Mouse (Mus musculus) embryonic stem cell, embryonic (primary cell): ENCODE data around the gene Cops7a.

Source experiments
- CTCF ChIA-PET, 4 experiments: fragments of 300-600 bp in 2 of 4; fragments of 350-600 bp in 2 of 4; sonication (Branson Sonifier 250); formaldehyde crosslinking; loops; one replicate each; lab custom pipeline; 2022; ENCODE audit warnings: inconsistent platforms in 2 of 4; lab: Charles Lee
- POLR2A ChIA-PET, 4 experiments: fragments of 300-600 bp in 2 of 4; fragments of 350-600 bp in 2 of 4; sonication (Branson Sonifier 250); formaldehyde crosslinking; loops; one replicate each; lab custom pipeline; 2022; ENCODE audit warnings: antibody characterized with exemption in 4 of 4, inconsistent platforms in 1 of 4; lab: Charles Lee

Cops7a gene

DNA sequence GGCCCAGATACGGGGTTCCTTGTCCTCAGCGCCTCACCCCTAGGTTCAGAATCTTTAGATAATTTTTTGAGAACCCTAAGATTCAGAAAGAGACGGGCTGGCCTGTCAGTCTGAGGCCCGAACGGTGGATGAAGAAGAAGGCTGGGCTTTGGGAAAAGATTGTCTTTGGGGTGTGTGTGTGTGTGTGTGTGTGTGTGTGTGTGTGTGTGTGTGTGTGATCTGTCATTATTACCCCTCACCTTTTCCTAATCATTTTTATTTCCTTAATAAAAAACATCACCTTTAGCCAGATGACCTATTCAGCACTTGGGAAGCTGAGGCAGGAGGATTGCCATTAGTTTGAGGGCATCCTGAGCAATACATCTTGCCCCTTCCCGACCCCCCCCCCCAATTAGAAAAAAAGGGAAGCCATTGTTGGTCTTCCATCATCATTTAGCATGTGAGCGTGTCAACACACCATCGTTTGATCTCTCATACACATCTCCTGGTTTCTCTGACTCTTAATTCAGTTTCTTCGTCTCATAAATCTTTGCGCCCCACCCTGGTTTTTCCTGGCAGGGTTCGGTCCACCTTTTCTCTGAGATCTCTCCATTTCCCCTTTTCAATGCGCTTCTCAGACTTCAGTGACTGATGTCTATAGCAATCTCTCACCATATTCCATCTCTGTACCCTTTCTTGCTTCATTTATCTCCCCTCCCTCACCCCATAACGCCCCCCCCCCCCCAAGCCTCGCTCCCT lies 46.3 kb downstream of the Cops7a start:
- ChIA-PET POLR2A (interaction anchor here in 3 of 4 experiments (0.5 to 21.9 kb wide), 27 partner anchors 9 to 411 kb away, joined by 3 to 455 read pairs (median 9); partner anchors contain the start of genes Mlf2 (in 3 of the 3), Cdca3 (in 2 of the 3), Usp5 (in 2 of the 3) and Cops7a (in 1 of the 3)), CTCF (interaction anchor here in 3 of 4 experiments (0.6 to 6.2 kb wide), 8 partner anchors 10 to 72 kb away, joined by 3 to 53 read pairs (median 10); partner anchors contain the start of gene Mlf2 (in 2 of the 3))

DNA sequence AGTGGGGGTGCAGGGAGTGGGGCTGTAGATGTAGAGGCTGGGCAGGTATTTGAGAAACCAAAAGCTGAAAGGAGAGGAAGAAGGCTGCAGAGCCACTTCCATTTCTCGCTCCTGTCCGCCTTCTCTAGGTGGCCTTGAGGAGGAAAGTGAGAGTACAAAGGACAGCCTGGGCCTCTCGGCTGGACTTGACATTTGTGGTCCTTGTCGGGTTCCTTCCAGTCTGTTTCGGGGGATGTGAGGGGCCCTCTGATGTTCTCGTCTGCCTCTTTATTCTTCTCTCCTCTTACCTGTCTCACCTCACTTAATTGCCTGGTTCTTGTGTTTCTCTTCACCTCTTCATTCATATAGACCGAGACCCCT lies 47.0 kb downstream of the Cops7a start:
- ChIA-PET CTCF (interaction anchor here in 3 of 4 experiments (0.6 to 6.2 kb wide), 11 partner anchors 9 to 135 kb away, joined by 3 to 53 read pairs (median 7); partner anchors contain the start of gene Mlf2 (in 3 of the 3)), POLR2A (interaction anchor here in 3 of 4 experiments (0.6 to 21.9 kb wide), 36 partner anchors 7 to 341 kb away, joined by 3 to 455 read pairs (median 5); partner anchors contain the start of genes Cdca3 (in 3 of the 3), Mlf2 (in 3 of the 3), Usp5 (in 3 of the 3) and Cops7a (in 1 of the 3))

DNA sequence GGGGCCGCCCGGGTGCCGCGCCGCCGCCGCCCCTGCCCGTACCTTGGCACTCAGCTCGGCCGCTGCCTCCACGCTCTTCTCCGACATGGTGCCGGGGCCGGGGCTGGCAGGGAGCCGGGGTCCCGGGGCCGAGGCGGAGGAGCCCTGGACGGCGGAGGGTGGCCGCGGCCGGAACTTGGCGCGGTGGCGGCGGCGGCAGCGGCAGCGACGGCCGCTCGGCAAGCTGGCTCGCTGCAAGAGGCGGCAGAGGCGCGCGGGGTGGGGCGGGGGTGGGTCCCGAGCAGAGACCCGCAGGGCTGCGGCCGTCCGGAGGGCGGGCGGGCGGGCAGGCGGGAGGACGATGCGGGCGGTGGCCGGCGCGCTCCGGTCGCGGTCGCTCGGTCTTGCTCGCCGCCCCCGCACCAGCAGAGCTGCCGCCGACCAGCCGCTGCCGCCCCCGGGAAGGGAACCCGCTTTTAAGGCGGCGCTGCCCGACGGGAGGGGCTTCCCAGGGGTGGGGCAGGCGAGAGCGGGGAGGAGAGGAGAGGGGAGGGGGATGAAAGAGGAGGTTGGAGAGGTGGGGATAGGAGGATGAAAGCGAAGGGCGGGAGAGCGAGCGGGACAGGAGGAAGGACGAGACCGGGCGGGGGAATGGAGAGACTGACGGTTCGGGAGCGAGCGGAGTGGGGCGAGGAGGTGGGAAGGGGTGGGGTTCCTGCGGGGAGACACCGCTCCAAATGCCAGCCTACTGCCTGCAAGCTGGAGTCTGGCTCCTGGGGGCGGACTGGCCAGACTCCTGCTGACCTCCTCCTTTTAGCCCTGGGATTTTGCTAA lies 47.6 kb downstream of the Cops7a start:
- ChIA-PET CTCF (interaction anchor here (0.6 to 6.2 kb wide), 12 partner anchors 8 to 1860 kb away, joined by 3 to 53 read pairs (median 7); partner anchors contain the start of gene Mlf2 (in 3 of the 4)), POLR2A (interaction anchor here (0.6 to 21.9 kb wide), 45 partner anchors 7 to 342 kb away, joined by 3 to 455 read pairs (median 5); partner anchors contain the start of genes Cdca3 (in 3 of the 4), Mlf2 (in 3 of the 4), Usp5 (in 3 of the 4) and Grcc10 (in 2 of the 4))

DNA sequence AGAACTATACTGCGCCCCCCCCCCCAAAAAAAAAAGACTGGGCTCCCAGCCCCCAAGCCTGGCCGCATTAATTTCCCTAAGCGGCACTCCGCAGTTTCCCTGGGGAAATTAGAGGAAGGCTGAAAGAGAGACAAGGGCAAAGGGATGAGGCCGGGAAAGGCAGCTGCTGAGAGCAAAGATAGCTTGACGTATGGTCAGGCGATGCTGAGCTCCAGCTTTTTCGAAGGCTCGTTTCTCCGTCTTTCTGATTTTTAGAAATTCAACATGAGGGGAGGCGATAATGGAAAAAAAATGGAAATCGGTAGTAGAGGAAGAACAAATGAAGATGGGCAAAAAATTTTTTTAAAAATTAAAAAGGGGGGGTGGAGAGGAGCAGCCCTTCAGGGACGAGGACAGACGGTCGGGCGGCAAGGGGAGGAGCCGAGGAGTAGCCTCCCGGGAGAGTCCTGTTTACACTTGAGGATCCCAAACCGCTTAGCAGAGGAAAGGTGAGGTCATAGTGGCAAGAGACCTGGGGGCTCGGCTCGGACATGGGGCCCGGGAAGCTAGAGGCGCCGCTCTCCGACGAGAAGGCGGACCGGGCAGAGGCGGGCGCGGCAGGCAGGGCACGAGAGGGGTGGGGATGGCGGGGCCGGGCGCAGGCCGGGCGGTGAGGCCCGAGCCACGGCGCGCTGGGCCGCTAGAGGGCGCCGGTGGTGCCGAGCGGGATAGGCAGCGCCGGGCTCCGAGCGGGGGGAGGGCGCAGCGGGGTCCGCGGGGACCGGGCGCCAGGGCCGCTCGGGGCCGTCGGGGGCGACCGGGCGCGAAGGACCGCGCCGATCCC lies 48.4 kb downstream of the Cops7a start:
- ChIA-PET POLR2A (interaction anchor here (0.5 to 21.9 kb wide), 55 partner anchors 8 to 571 kb away, joined by 3 to 455 read pairs (median 4); partner anchors contain the start of genes Mlf2 (in 3 of the 4), Cdca3 (in 2 of the 4), Cops7a (in 2 of the 4) and Grcc10 (in 2 of the 4)), CTCF (interaction anchor here (0.6 to 6.2 kb wide), 26 partner anchors 8 to 1861 kb away, joined by 3 to 53 read pairs (median 4); partner anchors contain the start of gene Mlf2 (in 3 of the 4))

DNA sequence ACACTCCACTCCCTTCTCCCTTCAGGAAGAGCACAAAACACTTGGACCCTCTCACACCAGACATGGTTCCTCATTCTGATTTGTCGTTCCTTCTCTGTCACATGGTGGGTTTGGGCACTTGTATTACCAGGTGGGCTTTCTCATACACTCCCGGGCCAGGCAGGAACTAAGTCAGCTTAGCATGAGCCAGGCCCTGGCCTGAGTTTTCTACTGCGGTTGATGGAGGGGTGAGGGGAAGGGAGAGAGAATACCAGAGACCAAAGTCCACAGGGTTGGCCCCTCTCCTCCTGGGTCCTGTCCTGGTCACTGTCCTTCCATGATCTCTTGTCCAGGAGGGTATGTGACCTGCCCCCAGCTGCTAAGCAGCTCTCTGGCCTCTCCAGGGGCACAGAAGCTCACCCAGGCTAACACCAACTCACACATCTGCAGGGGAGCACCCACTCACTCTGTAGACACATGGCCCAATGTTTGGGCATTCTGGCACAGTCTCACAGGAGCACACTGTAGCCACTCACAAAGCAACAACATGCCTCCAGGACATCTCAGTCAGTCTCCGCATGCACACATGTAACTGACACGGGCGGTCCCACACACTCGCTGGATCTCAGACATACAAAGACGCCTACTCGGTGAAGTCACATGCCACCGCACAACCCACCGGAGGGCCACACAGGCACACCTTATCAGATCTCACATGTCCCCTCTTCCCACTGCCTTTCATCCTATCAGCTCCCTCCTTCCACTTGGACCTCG lies 49.2 kb downstream of the Cops7a start:
- ChIA-PET POLR2A (interaction anchor here (0.6 to 21.9 kb wide), 37 partner anchors 8 to 517 kb away, joined by 3 to 455 read pairs (median 5); partner anchors contain the start of genes Mlf2 (in 3 of the 4), Cdca3 (in 2 of the 4), Pianp (in 2 of the 4) and Usp5 (in 2 of the 4)), CTCF (interaction anchor here (0.6 to 6.2 kb wide), 18 partner anchors 8 to 453 kb away, joined by 3 to 53 read pairs (median 4); partner anchors contain the start of gene Mlf2 (in 3 of the 4))

DNA sequence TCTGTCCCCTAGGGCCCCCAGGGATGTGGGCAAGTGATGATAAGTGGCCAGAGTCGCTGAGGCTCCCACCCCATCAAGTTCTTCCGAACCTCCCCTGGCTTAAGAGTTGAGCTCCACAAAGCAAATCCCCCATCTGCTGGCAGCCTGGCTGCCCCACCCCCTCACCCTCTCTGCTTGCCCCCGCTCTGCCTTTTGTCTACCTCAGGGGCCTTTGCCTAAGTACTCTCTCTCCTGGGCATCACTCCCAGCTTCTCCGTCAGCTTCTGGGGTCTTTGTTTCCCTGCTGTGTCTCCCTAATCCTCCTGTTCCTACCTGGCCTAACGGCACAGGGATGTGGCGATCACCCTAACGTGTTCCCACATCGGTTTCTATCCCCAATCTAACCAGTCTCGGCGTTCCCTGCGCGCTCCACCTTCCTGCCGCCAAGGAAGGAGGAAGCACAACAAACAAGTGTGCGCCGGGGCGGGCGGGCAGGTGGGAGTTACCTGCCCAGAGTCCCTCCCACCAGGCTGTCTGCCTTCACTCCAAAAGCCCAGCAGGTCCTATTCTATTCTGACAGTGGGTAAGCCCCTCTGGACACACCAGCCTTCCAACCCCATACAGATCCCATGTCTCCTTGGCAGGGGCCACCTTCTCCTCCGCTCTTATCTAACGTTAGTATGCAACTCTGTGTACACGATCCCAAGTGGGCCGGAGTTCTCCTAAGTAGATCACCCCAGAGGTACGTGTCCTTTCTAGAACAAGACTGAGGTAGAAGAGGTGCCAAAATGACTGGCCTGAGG lies 50.0 kb downstream of the Cops7a start:
- ChIA-PET CTCF (interaction anchor here in 3 of 4 experiments (0.6 to 6.2 kb wide), 10 partner anchors 10 to 148 kb away, joined by 3 to 53 read pairs (median 4); partner anchors contain the start of gene Mlf2 (in 2 of the 3)), POLR2A (interaction anchor here (0.6 to 21.9 kb wide), 25 partner anchors 7 to 460 kb away, joined by 3 to 455 read pairs (median 4); partner anchors contain the start of genes Mlf2 (in 3 of the 4), P3h3 (in 1 of the 4) and Ptms (in 1 of the 4))

DNA sequence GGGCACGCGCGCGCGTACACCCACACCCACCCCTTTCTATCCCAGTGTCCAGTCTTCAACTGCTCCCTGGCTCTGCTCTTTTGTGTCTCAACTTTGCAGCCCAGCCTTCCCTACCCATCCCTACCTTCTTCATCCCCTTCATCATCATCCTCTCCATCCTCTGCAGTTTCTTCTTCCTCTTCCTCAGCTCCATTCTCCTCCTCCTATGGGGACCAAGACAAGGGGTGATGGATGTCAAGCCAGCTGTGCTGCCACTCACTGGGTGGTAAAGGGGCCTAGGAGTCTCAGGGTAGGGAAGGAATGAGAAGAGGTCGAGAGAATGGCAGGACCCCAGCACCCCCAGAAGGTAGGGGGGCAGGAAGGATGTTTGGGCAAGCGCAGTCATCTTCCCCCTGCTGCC lies 50.8 kb downstream of the Cops7a start:
- CTCF ChIA-PET = interaction anchor here in 3 of 4 experiments (0.8 to 6.2 kb wide), 6 partner anchors 10 to 149 kb away, joined by 3 to 53 read pairs (median 4); partner anchors contain the start of gene Mlf2 (in 1 of the 3)
- POLR2A ChIA-PET = interaction anchor here (0.9 to 21.9 kb wide), 22 partner anchors 8 to 174 kb away, joined by 3 to 455 read pairs (median 4); partner anchors contain the start of genes Mlf2 (in 3 of the 4), P3h3 (in 1 of the 4), Ptms (in 1 of the 4) and Spsb2 (in 1 of the 4)

DNA sequence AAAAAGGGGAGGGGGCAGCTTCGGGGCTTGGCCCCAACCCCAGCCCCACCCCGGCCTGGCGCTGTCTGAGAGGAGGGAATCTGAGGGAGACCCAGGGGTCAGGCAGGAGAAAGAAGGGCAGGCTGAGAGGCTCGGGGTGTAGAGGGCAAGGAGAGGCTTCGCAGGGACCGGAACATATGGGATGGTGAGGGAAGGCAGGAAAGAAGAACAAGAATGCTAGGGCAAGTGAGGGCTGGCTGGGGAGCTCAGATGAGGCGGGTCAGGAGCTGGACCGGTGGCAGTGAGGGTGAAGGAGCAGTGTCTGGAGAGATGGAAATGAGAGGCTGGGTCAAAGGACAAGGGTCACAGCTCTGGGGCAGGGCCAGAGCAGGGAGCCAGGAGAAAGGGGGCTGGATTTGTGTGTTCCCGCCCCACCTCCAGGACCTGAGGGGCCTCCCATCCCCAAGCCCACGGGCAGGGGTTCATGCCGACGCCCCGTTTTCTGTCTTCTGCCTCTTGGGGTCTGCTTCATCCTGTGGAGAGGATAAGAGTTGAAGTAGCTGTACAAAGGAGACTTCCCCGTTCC lies 51.5 kb downstream of the Cops7a start:
- ChIA-PET CTCF (interaction anchor here (0.5 to 6.2 kb wide), 9 partner anchors 9 to 67 kb away, joined by 3 to 53 read pairs (median 4); partner anchors contain the start of gene Mlf2 (in 1 of the 4)), POLR2A (interaction anchor here (0.6 to 21.9 kb wide), 32 partner anchors 8 to 174 kb away, joined by 3 to 455 read pairs (median 4); partner anchors contain the start of genes Mlf2 (in 3 of the 4), Grcc10 (in 2 of the 4), P3h3 (in 1 of the 4) and Pianp (in 1 of the 4))

DNA sequence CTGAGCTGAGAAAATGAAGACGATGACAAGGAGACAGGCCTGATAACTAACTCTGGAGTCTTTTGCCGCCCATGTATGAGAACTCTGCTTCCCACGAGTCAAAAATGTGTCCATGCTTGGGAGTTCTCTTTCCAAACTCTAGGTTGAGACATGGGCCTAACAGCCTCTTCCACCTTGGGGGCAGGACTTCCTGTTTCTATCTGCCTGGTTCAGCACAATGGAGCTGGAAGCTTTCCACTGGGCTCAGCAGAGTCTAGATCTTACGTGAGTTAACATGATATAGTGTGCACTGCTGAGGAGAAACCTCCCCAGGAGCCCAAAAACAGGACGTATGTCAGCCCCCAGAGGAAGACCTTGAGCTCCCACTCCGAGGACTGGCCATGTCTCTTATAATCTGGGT lies 52.1 kb downstream of the Cops7a start:
- CTCF ChIA-PET = interaction anchor here (0.5 to 6.2 kb wide), 7 partner anchors 9 to 57 kb away, joined by 3 to 53 read pairs (median 9); partner anchors contain the start of gene Mlf2 (in 1 of the 4)
- POLR2A ChIA-PET = interaction anchor here (0.6 to 21.9 kb wide), 26 partner anchors 8 to 172 kb away, joined by 3 to 455 read pairs (median 4); partner anchors contain the start of genes Mlf2 (in 3 of the 4), Grcc10 (in 2 of the 4), Cops7a (in 1 of the 4) and Pianp (in 1 of the 4)

DNA sequence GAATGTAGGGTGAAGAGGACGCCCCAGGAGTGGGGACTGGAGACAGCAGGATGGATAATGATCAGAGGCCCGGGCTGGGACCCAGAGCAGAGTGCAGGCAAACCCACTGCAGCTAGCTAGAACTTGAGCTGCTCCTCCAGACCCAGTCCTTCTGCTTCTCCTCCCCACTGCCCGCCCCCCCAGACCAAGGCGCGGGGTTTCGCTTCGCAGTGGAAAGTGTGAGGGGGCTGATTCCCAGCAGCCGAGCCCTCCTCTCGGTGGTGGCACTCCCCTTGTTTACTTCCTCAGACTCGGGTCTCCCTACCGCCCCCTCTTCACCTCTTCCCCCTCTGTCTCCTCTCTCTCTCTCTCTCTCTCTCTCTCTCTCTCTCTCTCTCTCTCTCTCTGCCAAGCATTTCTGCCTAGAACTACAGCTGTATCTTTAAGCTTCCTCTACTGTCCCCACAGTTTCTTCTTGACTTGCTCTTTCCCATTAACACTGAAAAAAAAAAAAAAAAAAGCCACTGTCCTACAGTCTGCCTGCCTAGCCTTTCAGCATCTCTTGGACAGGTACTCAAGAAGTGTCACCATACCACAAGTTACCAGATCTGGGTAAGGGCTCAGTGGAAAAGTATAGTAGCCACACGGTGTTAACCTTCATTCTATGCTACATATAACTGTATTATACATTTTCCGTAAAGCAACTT lies 53.7 kb downstream of the Cops7a start, which contains the start of gene Lag3:
Gene Lag3, minus strand, starts transcription at position 173 of the 686 bp plus-strand sequence.
- CTCF ChIA-PET = interaction anchor here in 3 of 4 experiments (0.6 to 2.3 kb wide), 5 partner anchors 8 to 738 kb away, joined by 3 to 18 read pairs (median 4); partner anchors contain the start of gene Mlf2 (in 2 of the 3)
- POLR2A ChIA-PET = interaction anchor here in 2 of 4 experiments (0.6 to 21.9 kb wide), 13 partner anchors 9 to 280 kb away, joined by 3 to 455 read pairs (median 4); partner anchors contain the start of genes Mlf2 (in 2 of the 2), Mrpl51 (in 1 of the 2), Ncapd2 (in 1 of the 2) and Pianp (in 1 of the 2)

DNA sequence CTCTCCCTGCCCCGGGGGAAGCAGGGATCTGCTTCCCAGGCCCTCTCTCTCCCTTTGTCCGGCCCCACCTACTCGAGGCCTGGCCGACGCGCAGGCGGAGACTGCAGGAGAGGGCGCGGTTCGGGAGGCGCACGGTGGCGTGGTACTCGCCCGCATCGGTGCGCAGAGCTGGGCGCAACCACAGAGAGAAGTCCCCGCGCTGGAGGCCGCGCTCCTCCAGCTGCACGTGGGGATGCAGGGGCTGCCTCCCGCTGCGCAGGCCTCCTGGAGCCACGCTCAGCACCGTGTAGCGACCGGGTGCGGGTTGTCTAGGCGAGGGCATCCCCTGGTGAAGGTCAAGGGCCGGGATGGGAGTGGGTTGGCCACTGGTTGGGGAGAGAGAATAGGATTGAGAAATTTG lies 55.3 kb downstream of the Cops7a start:
- POLR2A ChIA-PET = interaction anchor here (0.7 to 21.9 kb wide), 25 partner anchors 8 to 587 kb away, joined by 3 to 455 read pairs (median 4); partner anchors contain the start of genes Mlf2 (in 3 of the 4), Grcc10 (in 2 of the 4), Cdca3 (in 1 of the 4) and Mrpl51 (in 1 of the 4)
- CTCF ChIA-PET = interaction anchor here in 3 of 4 experiments (0.7 to 2.7 kb wide), 10 partner anchors 8 to 258 kb away, joined by 3 to 18 read pairs (median 6); partner anchors contain the start of gene Mlf2 (in 2 of the 3)
